Mouse (Mus musculus) natural killer cell, adult 2 months (primary cell): ENCODE measurements around the gene Slc17a7.

Experiments
- DNase-seq, 2 experiments: peaks; one replicate each; pipeline ENCODE4 v3.0.0; 2022; ENCODE audit warnings: low spot score in 2 of 2

Gene Slc17a7

DNA sequence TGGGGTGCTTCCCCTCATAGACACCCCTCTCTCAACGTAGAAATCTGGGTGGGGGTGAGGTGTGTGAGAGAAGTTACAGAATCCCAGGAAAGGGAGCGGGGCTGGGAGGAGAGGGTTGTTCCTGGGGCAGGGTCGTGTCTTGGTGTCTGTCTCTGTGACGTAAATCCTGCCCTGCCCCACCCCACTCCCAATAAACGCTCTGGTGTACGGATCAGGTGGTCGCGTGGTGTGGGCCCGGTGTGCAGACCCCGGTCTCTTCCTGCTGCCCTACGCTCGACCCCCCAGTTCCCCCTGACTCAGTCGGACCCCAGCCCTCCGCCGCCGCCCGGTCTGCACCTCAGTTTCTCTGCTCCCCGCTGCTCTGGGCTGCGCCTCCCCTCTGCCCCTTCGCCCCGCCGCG, 12.2 kb downstream of the Slc17a7 start:
- no peak for DNase-seq

GRCm38 (mm10) chr7:45176356-45176755, 12.6 kb downstream of the Slc17a7 start:
- DNase-seq = no peak

DNA sequence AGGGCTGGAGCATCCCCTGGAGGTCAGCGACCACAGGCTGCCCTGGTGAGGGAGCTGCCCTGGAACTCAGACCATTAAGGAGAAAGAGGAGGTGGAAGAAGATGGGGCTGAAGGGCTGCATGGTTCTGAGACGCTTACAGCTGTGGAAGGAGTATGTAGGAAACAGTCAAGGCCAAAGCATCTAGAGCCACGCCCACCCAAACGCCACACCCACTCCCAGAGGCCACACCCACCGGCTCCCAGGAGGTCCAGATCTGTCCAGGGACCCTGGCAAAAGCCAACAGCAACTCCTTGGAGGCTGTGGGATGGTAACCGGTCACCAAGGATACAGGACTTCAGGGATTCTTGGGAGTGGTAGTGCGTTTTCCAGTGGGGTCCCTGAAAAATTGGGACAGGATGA, 14.8 kb downstream of the Slc17a7 start:
- no peak for DNase-seq

DNA sequence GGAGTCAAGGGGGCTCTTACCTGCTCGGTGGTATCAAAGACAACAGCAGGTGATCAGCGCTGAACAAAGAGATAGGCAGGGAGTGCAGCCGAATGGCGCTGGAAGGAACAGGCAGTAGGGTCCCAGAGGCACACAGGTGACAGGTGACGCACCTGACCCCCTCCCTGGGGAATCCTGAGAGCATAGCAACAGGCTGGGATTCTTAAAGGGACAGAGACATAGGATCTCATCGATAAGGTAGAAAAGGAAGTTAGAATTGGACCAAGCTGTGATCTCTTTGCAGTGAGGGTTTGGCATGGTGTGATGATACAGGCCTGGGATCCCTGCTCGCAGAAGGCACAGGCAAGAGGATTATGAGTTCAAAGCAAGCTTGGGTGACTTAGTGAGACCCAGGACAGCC, 15.7 kb downstream of the Slc17a7 start, which contains the start of gene Gfy:
Gene Gfy, minus strand, starts transcription at position 101 of the 400 bp plus-strand sequence.
- no peak for DNase-seq

GRCm38 (mm10) chr7:45180896-45181477, 17.2 kb downstream of the Slc17a7 start, which contains the start of gene Pth2:
Gene Pth2 (plus strand): TSS chr7:45180995.
- DNase-seq = no peak

DNA sequence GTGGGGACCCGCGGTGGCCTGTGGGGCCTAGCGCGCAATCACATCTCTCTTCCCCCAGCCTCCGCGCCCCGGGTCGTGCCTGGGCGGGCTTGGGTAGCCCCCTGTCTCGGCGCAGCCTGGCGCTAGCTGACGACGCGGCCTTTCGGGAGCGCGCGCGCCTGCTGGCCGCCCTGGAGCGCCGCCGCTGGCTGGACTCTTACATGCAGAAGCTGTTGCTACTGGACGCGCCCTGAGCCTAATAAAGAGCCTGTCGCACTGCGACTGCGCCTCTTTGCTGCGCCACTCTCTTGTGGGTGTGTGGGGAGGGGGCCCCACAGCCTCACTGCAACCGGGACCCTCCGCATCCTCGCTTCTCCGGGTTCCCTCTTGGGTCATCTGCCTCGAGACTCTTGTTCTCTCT, 17.8 kb downstream of the Slc17a7 start:
- DNase-seq = no peak

GRCm38 (mm10) chr7:45182199-45182601, 18.5 kb downstream of the Slc17a7 start:
- DNase-seq = peak; percentile 63 to 83

DNA sequence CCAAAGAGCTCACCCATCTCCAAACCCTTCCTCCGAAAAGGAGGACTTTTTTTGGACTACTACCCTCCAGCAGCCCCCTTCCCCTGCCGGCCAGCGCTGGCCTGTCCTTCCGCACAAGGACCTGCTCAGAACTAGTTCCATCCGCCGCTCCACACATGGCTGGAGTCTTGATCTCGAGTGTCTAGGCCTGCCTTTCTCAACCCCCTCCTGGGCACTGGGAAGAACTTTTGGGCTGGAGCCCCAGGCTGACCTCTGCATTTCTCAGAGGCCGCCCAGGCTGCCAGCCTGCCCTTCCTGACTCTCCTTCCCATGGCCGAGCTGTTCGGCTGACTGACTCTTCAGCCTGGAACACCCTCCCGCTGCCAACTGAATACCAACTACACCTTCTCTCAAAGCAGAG, 18.9 kb downstream of the Slc17a7 start:
- no peak for DNase-seq

DNA sequence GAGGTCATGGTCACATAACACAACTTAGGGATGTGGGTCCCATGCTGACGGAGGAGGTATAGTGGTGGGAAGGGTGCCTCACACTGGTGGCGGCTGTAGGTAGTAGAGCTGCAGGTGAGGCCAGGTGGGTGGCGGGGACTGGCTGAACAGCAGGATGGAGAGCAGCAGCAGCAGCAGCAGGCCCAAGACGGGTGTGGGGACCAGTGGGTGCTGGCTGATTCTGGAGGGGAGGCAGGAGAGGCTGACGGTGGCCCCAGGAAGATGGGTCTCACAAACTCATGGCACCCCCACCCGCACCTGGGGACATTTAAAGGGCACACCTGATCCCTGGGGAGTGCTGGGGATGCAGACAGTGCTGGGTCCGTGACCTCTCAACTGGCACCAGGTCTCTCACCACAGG, 19.9 kb downstream of the Slc17a7 start:
- DNase-seq = no peak

DNA sequence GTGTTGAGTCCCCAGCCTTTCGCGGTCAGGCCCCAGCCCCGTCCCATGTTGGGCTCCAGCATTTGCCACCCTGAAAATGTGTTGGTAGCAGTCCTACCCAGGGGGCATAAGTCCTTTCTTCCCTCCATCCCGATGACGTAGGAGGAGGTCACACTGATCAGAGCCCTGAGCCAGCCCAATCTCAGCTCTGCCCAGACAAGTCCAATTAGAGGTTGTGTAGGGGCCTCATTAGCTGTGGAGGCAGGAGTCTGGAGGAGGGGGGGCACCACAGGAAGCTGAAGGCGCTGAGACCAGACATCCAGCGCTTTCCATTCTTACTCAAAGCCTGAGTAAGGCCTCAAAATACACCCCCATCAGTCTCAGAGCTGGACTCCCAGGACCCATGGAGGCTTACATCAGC, 22.2 kb downstream of the Slc17a7 start:
- DNase-seq = no peak

GRCm38 (mm10) chr7:45189600-45189999, 25.9 kb downstream of the Slc17a7 start:
- no peak for DNase-seq

GRCm38 (mm10) chr7:45190186-45190585, 26.4 kb downstream of the Slc17a7 start:
- no peak for DNase-seq

- DNase-seq = no peak
Measured at GRCm38 (mm10) chr7:45191161-45191560, 27.4 kb downstream of the Slc17a7 start.

GRCm38 (mm10) chr7:45191803-45192363, 28.1 kb downstream of the Slc17a7 start:
- DNase-seq = no peak

DNA sequence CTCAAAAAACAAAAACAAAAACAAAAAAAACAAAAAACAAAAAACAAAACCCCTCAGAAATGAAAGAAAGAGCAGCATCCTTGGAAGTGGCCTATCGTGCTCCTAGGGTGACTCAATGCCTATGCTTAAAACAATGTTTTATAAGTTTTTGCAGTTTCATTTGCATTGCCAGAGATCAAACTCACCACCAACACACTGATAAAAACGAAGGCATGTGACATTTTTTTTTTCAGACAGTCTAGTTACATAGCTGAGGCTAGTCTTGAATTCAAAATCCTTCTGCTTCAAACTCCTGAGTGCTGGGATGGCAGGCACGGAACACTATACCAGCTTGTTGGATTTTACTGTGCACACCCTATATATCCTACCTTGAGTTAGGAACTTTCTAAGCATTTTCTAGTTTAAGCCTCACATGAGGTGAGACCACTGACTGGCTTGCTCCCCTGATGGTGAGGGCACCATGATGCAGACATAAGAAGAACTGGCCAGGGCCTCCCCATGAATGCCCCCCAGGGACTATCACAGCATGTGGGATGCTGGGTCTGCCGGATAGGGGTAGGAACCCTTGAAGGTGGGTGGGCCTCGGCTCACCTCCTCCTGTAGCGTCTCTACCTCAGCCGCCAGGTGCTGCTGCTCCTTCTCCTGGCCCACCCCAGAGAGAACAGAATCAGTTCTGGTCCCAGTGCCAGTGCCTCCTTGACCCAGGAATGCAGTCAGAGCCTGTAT, 29.0 kb downstream of the Slc17a7 start:
- DNase-seq = no peak

- no peak for DNase-seq
Measured at GRCm38 (mm10) chr7:45193406-45193805, 29.7 kb downstream of the Slc17a7 start.

DNA sequence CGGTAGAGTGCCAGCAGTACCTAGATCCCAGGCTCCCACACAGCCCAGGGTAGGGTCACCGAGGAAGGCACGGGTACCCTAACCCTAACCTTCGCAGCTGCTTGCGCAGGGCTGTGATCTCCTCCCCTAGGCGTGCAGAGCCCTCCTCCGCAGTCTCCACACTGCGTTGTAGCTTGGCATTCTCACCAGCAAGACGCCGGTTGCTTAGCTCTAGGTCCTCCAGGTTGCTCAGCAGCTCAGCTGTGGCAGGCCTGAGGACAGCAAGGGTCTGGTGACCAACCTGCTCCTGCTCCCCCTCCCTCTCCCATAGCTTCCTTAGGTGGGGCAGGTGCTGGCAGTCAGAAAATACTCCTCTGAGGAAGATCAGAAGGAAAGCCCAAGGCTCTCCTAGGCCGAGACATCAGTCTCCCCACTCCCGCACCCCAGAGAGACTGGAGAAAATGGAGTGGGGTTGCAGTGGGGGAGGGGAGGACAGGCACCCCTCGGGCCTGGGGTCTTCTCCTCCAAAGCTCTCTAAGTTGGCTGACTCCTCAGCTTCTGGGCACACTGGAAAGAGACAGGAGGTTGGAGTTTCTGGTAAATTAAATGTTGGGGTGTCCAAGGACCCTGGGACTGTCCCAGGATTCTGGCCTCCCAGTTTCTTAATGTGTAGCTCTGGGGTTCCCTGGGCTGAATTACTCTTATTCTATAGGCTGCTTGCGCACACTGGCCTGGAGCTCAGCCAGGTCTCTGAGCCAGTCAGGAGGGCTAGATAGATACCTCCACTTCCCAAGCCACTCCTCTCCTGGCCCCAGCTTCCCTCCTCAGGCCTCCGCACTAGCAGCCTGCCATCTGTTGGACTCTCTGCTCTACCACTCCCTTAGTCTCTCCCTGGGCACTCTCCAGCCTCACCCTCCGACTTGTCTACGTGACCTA, 30.4 kb downstream of the Slc17a7 start:
- DNase-seq = no peak

- DNase-seq = no peak
Measured at GRCm38 (mm10) chr7:45195341-45196175, 31.8 kb downstream of the Slc17a7 start.

DNA sequence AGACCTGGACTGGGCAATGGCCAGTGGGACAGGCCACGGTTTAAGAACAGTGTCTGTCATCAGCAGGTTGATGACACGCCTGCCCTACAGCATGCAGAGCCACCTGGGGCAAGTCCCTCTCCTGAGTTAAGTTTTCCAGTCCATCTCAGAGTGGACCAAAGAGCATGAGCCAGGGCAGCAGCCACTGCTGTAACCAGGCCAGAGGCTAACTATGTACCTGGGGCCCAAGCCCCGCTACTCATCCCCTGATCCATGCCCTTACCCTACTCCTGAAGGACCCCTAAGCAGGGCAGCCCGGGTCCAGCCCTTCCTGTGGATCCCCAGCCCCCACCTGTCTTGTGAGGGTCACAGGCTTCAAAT, 32.4 kb downstream of the Slc17a7 start:
- no peak for DNase-seq

DNA sequence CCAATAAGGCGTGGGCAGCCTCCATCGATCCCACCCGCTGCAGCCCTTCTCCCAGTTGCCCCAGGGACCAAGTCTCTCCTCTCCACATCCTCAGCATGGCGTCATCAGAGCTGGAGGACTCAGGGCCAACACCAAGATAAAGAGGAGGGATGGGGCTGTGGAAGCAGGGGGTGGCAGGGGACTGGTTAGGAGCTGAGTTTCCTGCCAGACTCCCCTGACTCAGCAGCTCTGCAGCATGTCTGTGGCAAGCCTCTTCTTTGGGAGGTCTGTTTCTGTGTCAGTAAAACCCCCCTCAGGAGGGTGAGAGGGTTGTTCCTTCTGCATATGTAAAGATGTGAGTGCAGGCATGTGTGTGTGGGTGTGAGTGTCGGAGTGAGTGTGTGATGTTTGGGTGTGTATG, 33.2 kb downstream of the Slc17a7 start:
- DNase-seq = no peak

GRCm38 (mm10) chr7:45198435-45198834, 34.7 kb downstream of the Slc17a7 start:
- peak in 1 of 2 experiments; percentile 58 for DNase-seq
